Mouse (Mus musculus): ENCODE measurements around the gene Fubp3.

- no peak for TF ChIP-seq POLR2A (IDR thresholded peaks at IDR 0.05; ENCODE audit: borderline replicate concordance, control insufficient read depth, low read depth, low read length)
- TF ChIP-seq CTCF (IDR thresholded peaks at IDR 0.05; ENCODE audit: control insufficient read depth, insufficient read depth, low read length) = no peak
Measured at GRCm38 (mm10) chr2:31530201-31530600, 42.2 kb upstream of the Fubp3 start.

Measured in bone marrow, adult 2 months (tissue).